Mouse (Mus musculus) megakaryocyte, adult 5-6 weeks (primary cell): ENCODE measurements around the gene Arhgap36. TPM values are rescaled to one million over a fixed set of nuclear protein-coding genes. Genes with fewer than 3 reads are reported as not detected.

Experiments
- ATAC-seq: 2 replicates; pipeline ENCODE4 v1.8.0; 2016; ENCODE audit warnings: mild to moderate bottlenecking, inconsistent platforms; ENCODE audit not compliant: poor library complexity, severe bottlenecking
- total RNA-seq, 2 experiments: library from RNA; stranded (forward) in 1 of 2; stranded (reverse) in 1 of 2; fragments of 153-499, 151-499 nt in 1 of 2; fragments of 221-1000, 200-1000 nt in 1 of 2; gene quantifications; 2 replicates each; pipeline versions ENCODE4 v1.2.3 to v1.2.4; 2015 to 2017

The Arhgap36 gene
- total RNA-seq (2015), result not detected in 2 replicates
- total RNA-seq (2017), result not detected in 2 replicates

DNA sequence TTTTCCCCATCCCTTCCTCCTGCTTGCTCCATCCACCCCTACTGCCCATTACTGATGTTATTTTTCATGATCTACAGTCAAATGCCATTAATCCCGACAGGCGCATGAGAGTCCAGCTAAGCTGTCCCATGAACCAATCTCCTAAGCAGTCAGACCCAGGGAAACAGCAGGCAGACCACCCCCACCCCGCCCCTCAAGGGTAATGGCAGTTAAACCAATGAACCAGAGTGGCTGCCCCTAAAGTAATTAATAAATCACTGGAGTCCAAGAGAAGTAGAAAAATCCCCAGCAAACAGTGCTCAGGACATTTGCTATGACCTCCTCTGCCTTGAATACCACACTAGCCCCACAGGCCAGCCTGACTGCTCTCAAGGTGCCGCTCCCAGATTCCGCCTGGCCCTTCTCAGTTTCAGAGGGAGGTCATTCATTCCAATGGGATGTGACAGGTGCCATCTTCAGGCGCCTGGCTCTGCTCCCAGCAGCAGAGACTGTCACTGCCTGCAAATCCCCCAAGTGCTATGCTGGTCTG lies at the start of gene Arhgap36:
Gene Arhgap36 (plus strand): TSS at position 504 of the 529 bp plus-strand sequence.
- ATAC-seq, result no peak

DNA sequence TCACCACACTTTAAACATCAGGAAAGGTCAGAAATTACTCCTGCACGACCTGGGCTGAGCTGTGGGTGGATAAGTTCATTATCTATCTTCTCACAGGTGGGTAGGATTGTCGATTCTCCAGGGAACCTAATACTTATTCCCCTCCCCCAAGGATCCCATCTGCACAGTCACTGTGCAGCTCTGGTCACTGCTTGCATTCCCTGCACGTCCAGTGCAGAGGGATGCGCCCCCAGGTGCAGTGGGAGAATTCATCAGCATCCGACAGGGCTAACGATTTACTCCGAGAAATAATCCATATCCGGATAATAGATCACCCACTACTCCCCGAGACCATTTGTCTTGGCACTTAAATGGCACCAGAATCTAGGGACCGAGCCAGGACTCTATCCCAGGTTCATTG lies 6.0 kb upstream of the Arhgap36 start:
- ATAC-seq, result no peak

DNA sequence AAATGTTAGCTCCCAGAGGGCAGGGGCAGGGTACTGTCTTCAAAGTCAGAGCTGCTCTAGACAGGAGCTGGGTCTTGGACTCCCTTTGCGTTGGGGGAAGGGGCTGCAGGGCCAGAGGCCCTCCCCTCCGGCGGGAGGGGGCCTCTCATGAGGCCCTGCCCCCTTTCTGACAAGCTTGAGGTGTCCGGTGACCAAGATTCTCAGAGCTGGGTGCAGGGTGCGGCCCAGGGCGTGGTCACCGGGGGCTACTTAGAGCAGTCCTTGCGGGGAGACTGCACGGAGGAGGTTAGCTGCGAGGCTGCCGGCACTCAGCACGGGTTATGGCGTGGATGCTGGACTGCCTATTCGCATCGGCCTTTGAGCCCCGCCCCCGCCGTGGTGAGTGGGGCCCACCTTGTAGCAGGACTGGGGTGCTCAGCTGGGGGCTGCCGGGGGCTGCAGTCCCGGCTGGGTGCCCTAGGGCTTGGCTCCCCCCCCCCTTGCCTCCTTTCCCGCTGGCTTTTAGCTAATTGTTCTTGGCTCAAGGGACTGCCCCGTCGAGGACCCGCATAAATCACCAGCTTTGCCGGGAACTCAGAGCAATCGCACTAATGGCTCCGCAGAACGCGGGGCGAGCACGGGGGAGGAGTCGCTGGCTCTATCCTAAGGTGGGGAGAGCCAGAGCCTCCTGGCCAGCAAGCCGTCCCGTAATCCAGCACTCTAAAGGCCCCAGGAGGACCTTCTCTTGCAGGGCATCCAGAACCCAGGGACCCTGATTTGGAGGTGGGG lies 6.7 kb downstream of the Arhgap36 start:
- no peak for ATAC-seq

DNA sequence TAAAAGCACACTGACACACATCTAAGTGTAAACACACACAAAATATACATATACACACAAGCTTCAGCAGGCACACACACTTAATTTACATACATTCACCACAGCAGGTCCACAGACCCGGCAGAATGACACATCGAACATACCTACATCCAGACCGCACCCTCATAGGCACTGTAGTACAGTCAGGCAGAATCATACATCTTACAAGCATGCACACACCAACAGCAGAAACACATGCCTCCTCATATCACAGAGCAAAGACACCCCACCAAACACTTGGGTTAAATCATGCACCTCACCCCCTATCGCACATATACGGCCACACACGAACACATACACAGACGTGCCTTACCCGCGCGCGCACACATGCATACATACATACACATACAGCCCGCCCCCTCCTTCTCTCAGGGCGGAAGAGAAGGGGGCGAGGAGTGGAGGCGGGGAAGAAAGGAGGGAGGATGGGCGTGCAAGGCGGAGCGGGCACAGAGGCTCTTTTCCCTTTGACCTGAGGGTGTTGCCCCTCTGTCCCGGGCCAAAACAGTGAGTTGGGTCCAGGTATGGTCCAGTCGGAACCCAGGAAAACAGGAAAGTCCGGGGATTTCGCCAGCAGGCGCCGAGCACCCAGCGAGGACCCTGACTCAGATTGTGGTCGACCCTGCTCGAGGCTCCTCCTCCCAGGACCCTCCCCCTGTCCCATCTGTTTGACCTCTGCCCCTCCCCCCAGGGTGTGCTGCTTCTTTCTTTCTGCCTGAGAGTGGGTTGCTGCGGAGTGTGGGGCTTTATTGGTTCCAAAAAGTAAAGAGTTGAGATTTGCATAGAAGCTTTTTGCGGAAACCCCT lies 16.4 kb downstream of the Arhgap36 start:
- ATAC-seq, result no peak

DNA sequence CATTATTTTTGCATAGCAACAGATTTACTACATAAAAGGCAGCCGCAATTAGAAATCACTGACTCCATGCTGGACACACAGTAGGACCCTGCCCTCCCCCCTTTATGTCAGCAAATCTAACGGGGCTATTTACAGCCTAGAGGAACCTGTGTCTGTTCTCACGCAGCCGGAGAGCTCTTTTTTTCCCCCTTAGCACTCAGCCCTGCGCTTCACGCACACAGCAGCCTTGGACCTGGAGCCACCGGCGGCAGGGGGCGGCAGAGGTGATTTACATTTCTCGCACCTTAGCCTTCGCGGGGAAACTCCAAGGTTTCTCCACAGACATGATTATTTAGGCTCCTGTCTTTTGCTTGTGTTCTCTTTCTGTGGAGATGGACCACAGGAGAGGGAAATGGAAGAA lies 17.1 kb downstream of the Arhgap36 start:
- no peak for ATAC-seq

DNA sequence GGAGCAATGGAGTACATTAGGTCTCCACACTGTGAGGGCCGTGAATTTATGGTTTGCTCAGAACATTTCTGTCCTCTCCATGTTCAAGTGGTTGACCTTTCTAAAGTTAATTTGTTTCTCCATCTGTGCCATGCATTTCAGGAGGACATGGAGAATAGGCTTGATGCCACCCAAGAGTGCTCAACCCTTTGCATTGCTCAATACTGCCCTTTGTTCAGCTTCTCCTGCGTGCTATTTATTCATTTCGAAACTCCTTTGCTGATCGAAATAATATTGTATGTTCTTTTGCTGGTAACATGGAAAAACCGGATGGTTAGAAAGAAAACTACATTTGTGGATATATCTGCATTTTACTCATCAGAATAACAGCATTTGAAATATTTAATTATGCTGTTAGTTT lies 25.4 kb downstream of the Arhgap36 start:
- no peak for ATAC-seq

DNA sequence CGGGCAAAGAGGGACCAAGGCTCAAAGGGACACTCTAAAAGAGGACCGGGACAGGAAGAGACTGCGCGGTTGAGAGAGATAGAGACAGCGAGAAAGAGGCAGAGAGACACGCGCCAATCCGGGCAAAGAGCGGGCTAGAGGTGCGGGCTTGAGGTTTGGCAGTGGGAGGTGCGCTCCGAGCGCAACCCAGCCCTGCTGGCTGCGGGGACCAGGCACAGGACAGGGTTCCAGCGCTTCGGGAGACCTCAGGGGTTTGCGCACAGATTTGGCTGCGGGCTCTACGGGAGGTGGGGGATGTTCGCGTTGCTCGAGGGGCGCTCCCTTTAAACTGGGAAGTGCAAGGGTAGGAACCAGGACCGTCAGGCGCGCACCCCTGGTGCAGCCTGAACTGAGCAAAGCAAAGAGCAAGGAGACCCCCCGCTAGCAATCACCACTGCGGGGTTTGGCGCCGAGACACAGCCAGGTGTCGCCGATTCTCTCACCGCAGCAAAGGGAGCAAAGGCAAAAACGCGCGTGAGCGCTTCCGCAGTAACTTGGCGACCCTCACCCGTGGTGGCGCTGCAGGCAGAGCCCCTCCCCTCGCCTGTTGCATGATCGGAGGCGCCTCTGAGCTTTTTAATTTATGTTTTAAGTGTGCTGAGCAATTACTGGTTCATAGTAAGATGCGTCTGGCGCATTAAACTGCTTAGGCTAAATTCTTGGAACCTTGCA lies 30.1 kb downstream of the Arhgap36 start:
- ATAC-seq, result no peak

Other genes with a start within 250 kb of the Arhgap36 start
- gene Enox2, start 175.7 kb upstream of the Arhgap36 start, total RNA-seq (2015), result 8.2 and 8.7 TPM in 2 replicates
- gene Enox2, start 175.7 kb upstream of the Arhgap36 start, total RNA-seq (2017), result 11.0 and 15.7 TPM in 2 replicates
- gene Olfr1320, start 208.4 kb downstream of the Arhgap36 start, total RNA-seq (2015), result not detected in 2 replicates
- not detected in 2 replicates for gene Olfr1320, start 208.4 kb downstream of the Arhgap36 start, total RNA-seq (2017)